Mouse (Mus musculus) heart, embryonic 15.5 days (tissue): Measurements from ENCODE around the gene Ccl9. TPM values are rescaled to one million over a fixed set of nuclear protein-coding genes. Genes with fewer than 3 reads are reported as not detected.

ENCODE experiments used
- ATAC-seq: fragments of 200-750 bp; cut with Nextera tagmentation; replicated peaks from 2 replicates; pipeline ENCODE4 v1.8.0; 2017; ENCODE audit warnings: low read depth, moderate TSS enrichment; ENCODE audit not compliant: insufficient number of reproducible peaks, insufficient read depth, low FRiP score
- H3K27ac ChIP-seq: fragments of 300-500 bp; sonication (generic); 2 replicates; pipeline ENCODE4 v1.5.1; 2015; ENCODE audit warnings: mild to moderate bottlenecking, inconsistent platforms
- H3K27me3 ChIP-seq: fragments of 300-500 bp; sonication (generic); 2 replicates; pipeline ENCODE4 v1.6.1; 2015; ENCODE audit warnings: inconsistent platforms
- H3K36me3 ChIP-seq: fragments of 300-500 bp; sonication (generic); 2 replicates; pipeline ENCODE4 v1.6.1; 2015; ENCODE audit warnings: mild to moderate bottlenecking, inconsistent platforms
- H3K4me1 ChIP-seq: fragments of 300-500 bp; sonication (generic); replicated peaks from 2 replicates; pipeline ENCODE4 v1.6.1; 2015; ENCODE audit warnings: inconsistent platforms
- H3K4me2 ChIP-seq: fragments of 300-500 bp; sonication (generic); 2 replicates; pipeline ENCODE4 v1.6.1; 2015; ENCODE audit warnings: inconsistent platforms, mild to moderate bottlenecking, moderate library complexity
- H3K4me3 ChIP-seq: fragments of 300-500 bp; sonication (generic); 2 replicates; pipeline ENCODE4 v1.5.1; 2015; ENCODE audit warnings: mild to moderate bottlenecking, inconsistent platforms
- H3K9ac ChIP-seq: fragments of 300-500 bp; sonication (generic); 2 replicates; pipeline ENCODE4 v1.6.1; 2015; ENCODE audit warnings: mild to moderate bottlenecking, inconsistent platforms
- H3K9me3 ChIP-seq: fragments of 300-500 bp; sonication (generic); replicated peaks from 2 replicates; pipeline ENCODE4 v1.6.1; 2016; ENCODE audit warnings: inconsistent platforms
- WGBS: fragments of 180-500 bp; shearing (Covaris S2); methylation state at CpG from one replicate; pipeline ENCODE4 v1.1.7; 2015; ENCODE audit warnings: mixed read lengths; 5-methylcytosine and 5-hydroxymethylcytosine counted together
- polyA plus RNA-seq: library from polyadenylated mRNA; unstranded; fragments of >200 nt; fragmentation: Nextera tagmentation; extraction: Ambion mirVana; gene quantifications from 2 replicates; pipeline ENCODE4 v1.2.1, GENCODE M21; 2015

The Ccl9 gene
- polyA plus RNA-seq: 3.0 and 7.0 TPM in 2 replicates

DNA sequence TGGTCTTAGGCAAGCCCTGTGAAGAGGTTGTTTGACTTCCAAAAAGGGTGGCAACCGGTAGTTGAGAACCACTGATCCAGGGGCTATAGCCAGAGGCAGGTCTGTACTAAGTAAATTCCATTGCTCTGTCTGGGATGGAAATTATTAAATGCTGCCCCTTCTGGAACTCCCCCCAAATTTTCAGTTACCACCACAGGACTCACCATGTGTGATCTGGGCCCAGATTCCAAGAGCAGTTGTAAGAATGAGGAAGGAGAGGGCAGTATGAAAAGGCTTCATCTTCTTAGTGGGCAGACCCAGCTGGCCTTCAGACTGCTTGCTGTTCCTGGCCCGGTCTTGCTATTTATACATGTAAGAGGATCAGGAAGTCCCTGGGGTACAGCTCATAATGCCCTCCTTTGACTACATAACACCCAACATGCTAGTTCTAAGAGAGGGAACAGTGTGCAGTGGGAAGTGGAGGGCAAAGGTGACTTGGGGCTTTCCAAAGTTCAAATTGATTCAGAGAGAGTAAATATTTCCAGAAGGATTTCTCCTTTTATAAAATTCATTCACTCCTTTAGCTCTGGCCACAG lies at the start of gene Ccl9:
Gene Ccl9 (minus strand): TSS at position 451 of the 575 bp plus-strand sequence.
- Histone ChIP-seq H3K27ac (no peak within 1 kb of the TSS), H3K4me2 (no peak within 1 kb of the TSS)
- 65% methylated on average over 2 of the region's 2 CpGs for WGBS

DNA sequence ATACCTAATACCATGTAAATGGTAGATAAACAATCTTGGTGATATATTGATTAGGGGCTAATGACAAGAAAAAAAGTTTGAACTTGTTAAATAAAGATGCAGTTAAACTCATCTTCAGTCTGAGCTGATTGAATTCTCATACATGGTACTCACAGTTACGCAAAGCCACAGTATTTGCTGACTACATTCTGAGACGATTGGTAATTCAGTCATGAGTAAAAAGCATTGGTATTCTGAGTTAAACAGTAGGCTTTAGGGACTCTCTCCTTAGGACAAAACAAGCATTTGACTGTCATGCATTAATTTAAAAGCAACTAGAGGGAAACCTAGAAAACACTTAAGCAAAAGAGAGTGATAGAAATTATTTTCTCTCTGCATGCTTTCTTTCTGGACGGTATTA lies 45.1 kb upstream of the Ccl9 start:
- no peaks in the 10 kb centered on the region for H3K36me3 ChIP-seq
- no peaks in the 10 kb centered on the region for H3K27me3 ChIP-seq
- no peaks in the 10 kb centered on the region for H3K9me3 ChIP-seq
- no peak overlapping the region for H3K4me2 ChIP-seq
- no peaks in the 10 kb centered on the region for H3K4me1 ChIP-seq
- no peak overlapping the region for H3K4me3 ChIP-seq
- H3K27ac ChIP-seq: no peak overlapping the region
- 82% methylated on average over 3 of the region's 3 CpGs for WGBS
- no peak for ATAC-seq
- no peak overlapping the region for H3K9ac ChIP-seq

More for the DNA sequence above, at the start of gene Ccl9:
- no peak within 1 kb of the TSS for H3K4me3 ChIP-seq
- no peaks in the 10 kb centered on the region for H3K27me3 ChIP-seq
- no peaks in the 10 kb centered on the region for H3K9me3 ChIP-seq
- no peak for ATAC-seq
- no peaks in the 10 kb centered on the region for H3K36me3 ChIP-seq
- H3K4me1 ChIP-seq: no peaks in the 10 kb centered on the region
- H3K9ac ChIP-seq: no peak within 1 kb of the TSS

DNA sequence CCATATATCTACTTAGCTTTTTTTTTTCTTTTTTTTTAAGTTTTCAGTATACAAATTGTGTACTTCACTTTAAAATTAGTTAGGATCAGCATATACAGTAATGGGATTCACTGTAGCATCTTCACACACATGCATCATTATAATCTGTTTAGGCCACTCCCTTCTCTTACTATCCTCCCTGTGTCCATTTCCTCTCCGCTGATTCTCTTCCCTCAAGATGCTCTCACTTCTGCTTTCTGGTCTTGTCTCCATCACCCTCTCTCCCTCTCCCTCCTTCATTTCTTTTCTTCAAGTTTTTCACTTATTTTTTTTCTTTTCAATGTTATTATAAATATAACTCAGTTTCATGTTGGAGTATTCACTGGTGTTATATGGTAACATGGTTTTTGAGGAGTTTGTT lies 40.6 kb upstream of the Ccl9 start:
- no peak overlapping the region for H3K4me2 ChIP-seq
- no peaks in the 10 kb centered on the region for H3K36me3 ChIP-seq
- no peak overlapping the region for H3K9ac ChIP-seq
- H3K4me1 ChIP-seq: no peaks in the 10 kb centered on the region
- H3K27ac ChIP-seq: no peak overlapping the region
- ATAC-seq: no peak
- no peaks in the 10 kb centered on the region for H3K27me3 ChIP-seq
- WGBS: 84% methylated on average over 1 of the region's 1 CpGs
- H3K4me3 ChIP-seq: no peak overlapping the region
- no peaks in the 10 kb centered on the region for H3K9me3 ChIP-seq

DNA sequence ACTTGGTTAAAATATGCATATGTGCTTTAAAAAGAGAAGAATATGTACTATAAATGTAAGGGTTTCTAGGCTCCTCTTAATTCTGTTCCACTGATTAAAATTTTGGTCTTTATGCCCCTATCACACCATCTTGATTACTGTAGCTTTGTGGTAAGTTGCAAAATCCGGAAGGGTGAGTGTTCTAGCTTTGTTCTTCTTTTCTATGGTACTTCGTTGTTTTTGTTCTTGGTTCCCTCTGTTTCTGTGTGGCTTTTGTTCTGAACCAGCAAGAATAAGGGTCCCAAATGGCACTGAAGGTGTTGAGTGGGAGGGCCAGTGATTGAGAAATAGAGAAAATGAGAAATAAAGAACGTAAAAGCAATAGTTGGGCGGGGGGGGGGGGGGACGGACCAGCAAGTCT lies 39.8 kb upstream of the Ccl9 start:
- Histone ChIP-seq H3K4me1 (no peaks in the 10 kb centered on the region), H3K4me2 (no peak overlapping the region), H3K9me3 (no peaks in the 10 kb centered on the region), H3K27me3 (no peaks in the 10 kb centered on the region), H3K9ac (no peak overlapping the region), H3K27ac (no peak overlapping the region), H3K36me3 (no peaks in the 10 kb centered on the region), H3K4me3 (no peak overlapping the region)
- WGBS: 77% methylated on average over 5 of the region's 5 CpGs
- ATAC-seq: no peak

DNA sequence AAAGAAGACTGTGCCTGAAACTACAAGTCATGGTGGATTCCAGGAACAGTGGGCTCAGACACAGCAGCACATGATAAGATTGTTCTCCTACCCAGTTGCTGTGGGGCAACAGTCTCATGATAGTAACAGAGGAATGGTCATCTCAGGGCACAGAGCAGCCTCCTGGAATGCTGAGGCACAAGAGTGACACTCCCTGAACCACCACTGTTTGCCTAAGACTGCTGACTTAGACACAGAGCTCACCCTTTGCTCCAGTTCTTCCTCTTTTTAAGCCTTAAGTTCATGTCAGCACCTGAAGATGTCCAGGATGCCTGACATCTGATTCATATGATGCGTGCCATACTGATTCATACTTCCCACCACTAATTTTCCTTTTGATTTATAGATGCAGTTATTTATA lies 38.1 kb upstream of the Ccl9 start:
- Histone ChIP-seq H3K27me3 (no peaks in the 10 kb centered on the region), H3K9me3 (no peaks in the 10 kb centered on the region), H3K27ac (no peak overlapping the region), H3K4me2 (no peak overlapping the region), H3K4me1 (no peaks in the 10 kb centered on the region), H3K4me3 (no peak overlapping the region), H3K9ac (no peak overlapping the region), H3K36me3 (no peaks in the 10 kb centered on the region)
- WGBS: 84% methylated on average over 1 of the region's 1 CpGs
- no peak for ATAC-seq

DNA sequence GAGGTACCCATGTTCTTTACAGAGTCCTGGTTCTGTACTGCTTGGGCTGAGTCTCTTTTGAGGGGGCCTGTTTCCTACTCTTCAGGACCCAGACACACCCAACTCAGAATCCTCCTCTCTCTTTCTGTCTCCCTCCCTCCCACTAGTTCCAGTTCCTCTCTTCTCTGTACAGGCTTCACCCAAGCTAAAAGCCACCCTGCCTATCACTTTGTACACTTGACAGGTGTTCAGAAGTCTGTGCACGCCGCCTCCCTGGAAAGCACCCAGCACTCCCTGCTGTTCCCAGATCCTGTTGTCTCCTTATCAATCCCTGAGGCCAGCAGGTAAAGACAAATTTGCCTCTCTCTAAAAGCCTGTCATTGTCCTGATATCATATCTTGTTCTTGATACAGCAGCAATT lies 32.5 kb upstream of the Ccl9 start:
- no peak for ATAC-seq
- Histone ChIP-seq H3K9me3 (no peaks in the 10 kb centered on the region), H3K27ac (no peak overlapping the region), H3K27me3 (no peaks in the 10 kb centered on the region), H3K4me1 (no peaks in the 10 kb centered on the region), H3K36me3 (no peaks in the 10 kb centered on the region), H3K4me2 (no peak overlapping the region), H3K9ac (no peak overlapping the region), H3K4me3 (no peak overlapping the region)
- WGBS: 50% methylated on average over 2 of the region's 2 CpGs

DNA sequence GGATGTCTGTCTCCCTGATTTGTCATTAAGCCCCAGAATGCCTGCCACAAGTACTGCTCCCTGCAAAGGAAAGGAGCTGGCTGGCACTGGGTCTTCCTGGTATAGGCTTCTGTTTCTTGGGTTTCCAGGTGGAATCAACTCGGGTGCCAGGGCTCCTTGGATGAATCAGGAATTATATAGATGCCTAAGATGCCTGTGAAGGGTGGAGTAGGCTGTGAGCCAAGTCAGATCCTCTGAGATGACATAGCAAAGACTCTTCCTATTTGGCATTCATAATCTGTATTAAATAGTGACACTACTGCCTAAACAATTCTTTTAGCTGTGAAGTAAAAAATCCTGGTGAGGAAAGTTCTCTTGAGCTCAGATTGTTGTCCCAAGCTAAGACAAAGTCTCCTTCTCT lies 28.0 kb upstream of the Ccl9 start:
- Histone ChIP-seq H3K4me3 (no peak overlapping the region), H3K27ac (no peak overlapping the region), H3K9ac (no peak overlapping the region), H3K4me1 (no peaks in the 10 kb centered on the region), H3K9me3 (no peaks in the 10 kb centered on the region), H3K4me2 (no peak overlapping the region), H3K36me3 (no peaks in the 10 kb centered on the region), H3K27me3 (no peaks in the 10 kb centered on the region)
- ATAC-seq: no peak
- WGBS: 47% methylated on average over 1 of the region's 1 CpGs

DNA sequence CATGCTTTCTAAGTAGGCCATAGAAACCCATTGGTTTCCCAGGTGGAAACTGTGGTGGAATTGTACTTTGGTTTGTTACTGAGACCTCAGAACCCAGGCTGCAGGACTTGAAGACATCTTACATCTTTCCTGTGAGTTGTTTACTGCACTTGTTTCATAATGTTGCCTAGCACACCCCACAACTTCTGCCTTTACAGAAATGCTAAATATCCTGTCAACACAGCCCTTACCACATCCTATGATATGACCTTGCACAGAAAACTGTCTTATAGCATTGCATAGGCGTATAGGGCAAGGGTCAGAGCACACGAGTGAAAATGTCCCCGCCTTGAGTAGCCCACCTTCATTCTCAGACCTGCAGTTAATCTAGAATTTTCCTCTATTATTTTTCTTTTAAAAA lies 27.1 kb upstream of the Ccl9 start:
- 84% methylated on average over 3 of the region's 3 CpGs for WGBS
- Histone ChIP-seq H3K9ac (no peak overlapping the region), H3K27me3 (no peaks in the 10 kb centered on the region), H3K27ac (no peak overlapping the region), H3K4me1 (no peaks in the 10 kb centered on the region), H3K4me2 (no peak overlapping the region), H3K4me3 (no peak overlapping the region), H3K36me3 (no peaks in the 10 kb centered on the region), H3K9me3 (no peaks in the 10 kb centered on the region)
- no peak for ATAC-seq

DNA sequence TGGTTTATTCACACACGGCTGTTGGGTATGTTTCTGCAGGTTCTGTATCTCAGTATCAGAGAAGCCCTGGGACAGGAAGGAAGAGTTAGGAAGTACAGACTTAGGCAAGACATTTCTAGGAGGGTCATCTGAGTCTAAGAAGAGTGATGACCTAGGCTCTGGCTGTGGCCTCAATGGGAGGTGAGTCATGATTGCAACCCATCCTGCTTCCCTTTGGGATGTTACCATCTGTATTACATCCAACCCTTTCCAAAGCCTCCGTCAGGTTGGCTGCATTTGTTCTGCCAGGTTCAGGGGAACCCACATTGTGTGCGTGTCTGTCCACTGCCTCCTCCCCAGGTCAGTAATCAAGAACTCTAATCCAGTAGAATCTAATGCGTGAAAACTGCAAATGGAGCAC lies 26.3 kb upstream of the Ccl9 start:
- no peaks in the 10 kb centered on the region for H3K36me3 ChIP-seq
- H3K9me3 ChIP-seq: no peaks in the 10 kb centered on the region

DNA sequence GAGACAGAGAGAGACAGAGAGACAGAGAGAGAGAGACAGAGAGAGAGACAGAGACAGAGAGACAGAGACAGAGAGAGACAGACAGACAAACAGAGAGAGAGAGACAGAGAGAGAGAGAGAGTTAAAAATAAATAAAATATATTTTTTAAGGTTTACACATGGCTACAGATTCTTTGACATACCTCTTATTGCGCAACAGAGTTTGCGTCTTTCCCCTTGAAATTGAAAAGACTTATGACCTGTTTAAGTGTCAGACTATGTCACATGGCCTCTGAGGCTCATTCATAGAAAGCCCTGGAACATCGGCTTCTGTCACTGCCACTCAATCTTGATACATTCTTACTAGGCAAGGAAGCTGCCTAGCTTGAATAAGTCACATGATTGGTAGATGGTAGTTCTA lies 25.0 kb upstream of the Ccl9 start:
- Histone ChIP-seq H3K36me3 (no peaks in the 10 kb centered on the region), H3K27ac (no peak overlapping the region), H3K27me3 (no peaks in the 10 kb centered on the region), H3K9ac (no peak overlapping the region), H3K9me3 (no peaks in the 10 kb centered on the region), H3K4me2 (no peak overlapping the region), H3K4me3 (no peak overlapping the region), H3K4me1 (no peaks in the 10 kb centered on the region)
- ATAC-seq: no peak
- 80% methylated on average over 3 of the region's 3 CpGs for WGBS

More for the DNA sequence above, 26.3 kb upstream of the Ccl9 start:
- WGBS: 85% methylated on average over 4 of the region's 4 CpGs
- Histone ChIP-seq H3K4me3 (no peak overlapping the region), H3K9ac (no peak overlapping the region), H3K4me1 (no peaks in the 10 kb centered on the region), H3K27ac (no peak overlapping the region), H3K27me3 (no peaks in the 10 kb centered on the region), H3K4me2 (no peak overlapping the region)
- ATAC-seq: no peak

DNA sequence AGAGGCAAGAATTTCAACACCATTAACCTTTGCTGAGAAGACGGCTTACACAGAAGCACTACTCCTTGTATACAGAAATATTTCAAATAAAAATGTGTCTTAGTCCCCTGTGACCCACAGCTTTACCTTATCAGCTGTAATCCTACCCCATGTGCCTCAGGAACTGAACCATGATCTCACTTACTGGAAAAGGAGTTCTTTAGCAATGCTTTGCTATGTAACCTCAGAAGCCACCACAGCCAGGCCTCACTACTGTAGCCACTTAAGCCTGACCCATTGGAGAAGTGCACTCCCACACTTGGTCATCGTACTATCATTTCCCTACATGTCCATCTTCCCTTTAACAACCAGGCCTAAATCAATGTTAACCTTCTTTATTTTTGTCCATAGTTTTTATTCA lies 22.1 kb upstream of the Ccl9 start:
- ATAC-seq: no peak
- no peaks in the 10 kb centered on the region for H3K36me3 ChIP-seq
- H3K4me1 ChIP-seq: no peaks in the 10 kb centered on the region
- WGBS: 75% methylated on average over 2 of the region's 2 CpGs
- H3K27me3 ChIP-seq: no peaks in the 10 kb centered on the region
- no peak overlapping the region for H3K27ac ChIP-seq
- H3K4me2 ChIP-seq: no peak overlapping the region
- H3K9ac ChIP-seq: no peak overlapping the region
- no peaks in the 10 kb centered on the region for H3K9me3 ChIP-seq
- no peak overlapping the region for H3K4me3 ChIP-seq

DNA sequence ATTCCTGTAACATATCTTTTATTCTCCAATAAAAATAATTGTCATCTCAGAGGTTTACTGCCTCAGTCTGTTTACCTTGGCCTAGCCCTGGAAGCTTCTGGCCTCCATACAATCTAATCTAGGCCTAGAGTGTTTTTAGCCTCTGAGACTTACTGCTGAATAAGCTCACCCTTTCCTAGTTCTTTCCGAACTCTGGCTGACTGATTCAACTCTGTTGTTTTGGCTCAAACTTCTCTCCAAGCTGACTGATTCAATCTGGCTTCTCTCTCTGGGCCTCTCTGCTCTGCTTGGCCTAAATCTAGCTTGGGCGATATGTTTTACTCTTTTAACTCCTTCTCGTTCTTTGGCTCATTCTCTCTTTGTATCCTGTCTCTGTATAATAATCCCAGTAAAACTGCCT lies 20.6 kb upstream of the Ccl9 start:
- Histone ChIP-seq H3K27ac (no peak overlapping the region), H3K9me3 (no peaks in the 10 kb centered on the region), H3K4me3 (no peak overlapping the region), H3K4me2 (no peak overlapping the region), H3K9ac (no peak overlapping the region), H3K36me3 (no peaks in the 10 kb centered on the region), H3K27me3 (no peaks in the 10 kb centered on the region), H3K4me1 (no peaks in the 10 kb centered on the region)
- 63% methylated on average over 3 of the region's 3 CpGs for WGBS
- ATAC-seq: no peak
